Mouse (Mus musculus) NIH3T3 (cell line): ENCODE measurements around the gene Grin2d.

Source experiments
- DNase-seq: peaks from one replicate; pipeline ENCODE4 v3.0.0-alpha.2; 2012; ENCODE audit warnings: low read depth

The Grin2d gene

DNA sequence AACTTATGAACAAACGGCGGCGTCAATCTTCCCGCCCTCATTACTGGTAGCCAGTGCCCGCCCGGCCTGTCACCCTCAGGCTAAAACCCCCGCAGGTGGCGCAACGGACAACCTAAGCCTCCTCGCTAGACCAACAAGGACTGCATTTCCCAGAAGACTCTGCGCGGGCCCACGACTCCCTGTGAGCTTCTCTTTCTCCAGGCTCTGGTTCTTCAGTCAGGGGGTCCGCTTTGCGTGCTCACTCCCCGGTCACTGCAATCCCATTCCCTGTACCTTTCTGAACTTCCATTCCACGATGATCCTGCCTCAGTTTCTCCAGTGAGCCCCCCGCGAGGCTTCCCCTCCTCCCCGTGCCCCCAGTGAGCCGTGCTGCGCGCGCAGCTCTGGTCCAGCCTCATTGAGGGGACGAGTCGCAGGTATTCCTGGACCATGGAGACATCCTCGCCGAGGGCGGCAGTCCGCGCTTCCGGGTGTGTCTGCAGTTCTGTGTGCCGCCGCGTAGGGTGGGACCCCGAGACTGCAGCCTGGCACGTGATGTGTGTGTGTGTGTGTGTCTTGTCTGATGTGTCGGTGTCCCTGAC, 94.6 kb downstream of the Grin2d start, which contains the start of gene Lmtk3:
Gene Lmtk3 (plus strand): TSS at position 228 of the 581 bp plus-strand sequence.
- DNase-seq: peak; percentile 29

DNA sequence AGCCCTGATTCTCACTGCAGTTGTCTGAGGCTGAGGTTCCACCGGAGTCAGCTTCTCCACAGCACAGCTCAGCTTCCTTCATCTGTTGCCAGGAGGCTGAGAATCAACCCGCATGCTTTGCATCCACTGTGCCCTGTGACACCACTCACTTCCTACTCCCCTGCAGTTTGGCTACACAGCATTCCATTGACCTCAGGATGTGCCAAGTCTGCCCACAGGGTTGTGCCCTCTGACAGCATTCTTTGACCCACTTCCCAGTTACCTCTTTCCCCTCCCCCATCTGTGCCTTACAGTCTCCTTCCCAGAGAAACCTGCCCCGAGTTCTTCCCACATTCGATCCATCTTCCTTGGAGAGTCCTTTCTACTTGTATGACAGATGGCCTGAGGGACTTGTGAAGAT, 95.9 kb downstream of the Grin2d start:
- DNase-seq: peak; percentile 54
